Mouse (Mus musculus): ENCODE data around the gene Abcc1. TPM values are rescaled to one million over a fixed set of nuclear protein-coding genes. Genes with fewer than 3 reads are reported as not detected.

Gene Abcc1
- total RNA-seq, 2 experiments from 2014 or later: 10.7 to 16.5 TPM

- no peak for DNase-seq (ENCODE audit: extremely low spot score in 1 of 2, low spot score in 1 of 2)
These were observed 121.9 kb downstream of the Abcc1 start for GRCm38 (mm10) chr16:14483221-14483620.

GRCm38 (mm10) chr16:14493491-14494114 is 132.2 kb downstream of the Abcc1 start:
- no peak for DNase-seq (ENCODE audit: extremely low spot score in 1 of 2, low spot score in 1 of 2)

GRCm38 (mm10) chr16:14501649-14502360 is 140.4 kb downstream of the Abcc1 start:
- DNase-seq (ENCODE audit: extremely low spot score in 1 of 2, low spot score in 1 of 2): no peak

GRCm38 (mm10) chr16:14506461-14506860 is 145.1 kb downstream of the Abcc1 start:
- DNase-seq (ENCODE audit: extremely low spot score in 1 of 2, low spot score in 1 of 2): no peak

Other genes with a start within 250 kb of the Abcc1 start
- gene Nde1, start 198.3 kb upstream of the Abcc1 start, total RNA-seq (2021): 10 to 100 TPM; 28.4 to 30.9 TPM
- gene Marf1, start 198.2 kb upstream of the Abcc1 start, total RNA-seq (2021): 100 to 1,000 TPM; 112 to 117 TPM
- gene Myh11, start 70.2 kb upstream of the Abcc1 start, total RNA-seq (2021): 1 to 10 TPM; 3.8 to 4.9 TPM
- 10 to 100 TPM; 50.3 to 54.7 TPM for gene Fopnl, start 44.2 kb upstream of the Abcc1 start, total RNA-seq (2021)
- gene A630010A05Rik, start 200.8 kb downstream of the Abcc1 start, total RNA-seq (2021): not detected

All from layer of hippocampus, postnatal 25 days (tissue).